Mouse (Mus musculus) liver, adult 2 months (tissue): ENCODE data around the gene Zbtb17.

Experiments used
- CTCF ChIP-seq: fragments of 200-500 bp; IDR thresholded peaks from 2 replicates; pipeline ENCODE4 v1.5.1; 2011; ENCODE audit warnings: low read depth, low read length, control low read depth
- POLR2A ChIP-seq: fragments of 200-500 bp; IDR thresholded peaks from 2 replicates; pipeline ENCODE4 v1.6.1; 2011; ENCODE audit warnings: low read length, control low read depth; ENCODE audit not compliant: insufficient read depth; ENCODE audit errors: extremely low read depth

DNA sequence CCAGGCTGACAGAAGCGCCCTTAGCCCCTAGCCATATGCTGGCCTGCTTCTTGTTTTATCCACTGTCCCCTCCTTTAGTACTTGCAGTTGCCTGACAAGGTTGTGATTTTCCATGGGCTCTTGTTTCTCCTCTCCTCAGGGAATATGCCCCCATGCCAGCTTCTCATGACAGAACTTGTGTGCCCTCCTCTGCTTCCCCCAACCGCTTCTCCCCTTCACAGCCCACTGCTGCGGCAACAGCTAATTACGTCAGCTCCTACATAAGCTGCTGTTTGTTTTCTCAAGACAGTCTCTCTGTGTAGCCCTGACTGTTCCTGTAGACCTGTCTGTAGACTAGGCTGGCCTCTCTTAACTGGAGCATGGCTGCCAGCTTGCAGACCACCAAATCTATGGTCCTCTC lies 11.1 kb downstream of the Zbtb17 start:
- TF ChIP-seq CTCF (no peak), POLR2A (no peak)
